Mouse (Mus musculus) layer of hippocampus, adult 6 months (tissue): Measurements from ENCODE around the gene Rbm25. TPM values are rescaled to one million over a fixed set of nuclear protein-coding genes. Genes with fewer than 3 reads are reported as not detected.

ENCODE experiments used
- long read RNA-seq, 2 experiments: library from polyadenylated mRNA; unstranded; transcript quantifications; one replicate each; pipeline ENCODE4 v2.0.0; 2019 to 2020
- polyA plus RNA-seq: library from polyadenylated mRNA; unstranded; fragments of <200 nt; fragmentation: Nextera tagmentation; gene quantifications from 2 replicates; pipeline ENCODE4 v1.2.3, GENCODE M21; 2021

Gene Rbm25
- polyA plus RNA-seq: 46.0 and 51.1 TPM in 2 replicates
- long read RNA-seq, experiment 1, partial matches to known transcripts: 70 of 77 reads
- long read RNA-seq, experiment 1, other reads (novel, unspliced or antisense): 7 of 77 reads
- long read RNA-seq, experiment 2, full-length matches to known transcripts: 4 of 165 reads
- long read RNA-seq, experiment 2, partial matches to known transcripts: 135 of 165 reads
- long read RNA-seq, experiment 2, other reads (novel, unspliced or antisense): 26 of 165 reads

DNA sequence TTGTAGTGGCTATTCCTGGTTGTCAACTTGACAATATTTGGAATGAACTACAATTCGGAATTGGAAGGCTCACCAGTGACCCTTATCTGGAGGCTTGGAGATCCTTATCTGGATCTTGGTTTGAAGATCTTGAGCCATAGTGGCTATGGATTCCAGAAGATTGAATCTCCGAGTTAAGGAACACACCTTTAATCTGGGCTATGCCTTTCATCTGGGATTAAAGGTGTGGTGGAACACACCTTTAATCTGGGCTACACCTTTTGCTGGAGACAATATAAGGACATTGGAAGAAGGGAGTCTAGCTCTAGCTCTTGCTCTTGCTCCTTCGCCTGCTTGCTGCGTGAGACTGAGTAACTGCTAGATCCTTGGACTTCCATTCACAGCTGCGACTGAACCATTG, at the start of gene Rbm25:
Rbm25 (plus strand) TSS at position 301 of the 400 bp plus-strand sequence.

DNA sequence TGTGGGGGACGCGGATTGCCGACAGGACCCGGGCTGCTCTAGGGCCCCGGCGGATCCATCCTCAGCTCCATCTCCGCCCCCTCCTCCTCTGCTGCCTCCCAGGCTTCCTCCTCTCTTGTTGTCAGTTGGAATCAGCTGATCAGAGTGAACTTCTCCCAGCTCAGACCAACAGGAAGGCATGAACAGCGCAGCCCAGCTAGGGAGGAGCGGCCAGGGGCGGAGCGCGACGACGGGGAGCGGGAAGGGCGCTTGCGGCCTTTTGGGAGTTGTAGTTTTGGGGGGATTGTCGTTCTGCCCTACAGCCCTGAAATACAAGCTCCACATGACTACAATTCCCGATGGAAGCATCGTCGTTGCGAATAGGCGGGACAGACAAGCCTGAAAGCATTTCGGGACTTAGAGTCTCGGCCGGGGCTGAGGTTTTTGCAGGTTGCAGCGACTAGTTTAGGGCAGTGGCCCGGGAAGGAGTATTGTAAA, 34.0 kb upstream of the Rbm25 start, which contains the start of gene Zfyve1:
Zfyve1 (minus strand) TSS at position 198 of the 477 bp plus-strand sequence.

DNA sequence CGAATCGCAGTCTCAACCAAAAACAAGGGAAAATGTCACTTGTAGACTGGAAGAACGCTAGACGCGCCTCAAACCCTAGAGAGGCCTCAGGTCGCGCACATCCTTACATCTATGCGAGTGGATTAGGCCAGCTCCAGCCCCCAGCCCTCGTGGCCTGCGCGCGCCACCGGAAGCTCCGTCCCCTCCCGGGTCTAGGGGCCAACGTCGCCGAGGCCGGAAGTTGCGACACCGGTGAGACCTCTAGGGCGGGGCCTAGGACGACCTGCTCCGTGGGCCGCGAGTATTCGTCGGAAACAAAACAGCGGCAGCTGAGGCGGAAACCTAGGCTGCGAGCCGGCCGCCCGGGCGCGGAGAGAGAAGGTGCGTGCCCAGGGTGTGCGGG, 56.9 kb downstream of the Rbm25 start, which contains the start of gene Psen1:
Psen1 (plus strand) TSS at position 219 of the 382 bp plus-strand sequence.

Other genes starting within 250 kb of the Rbm25 start
- 7.5 and 8.5 TPM in 2 replicates for gene Dpf3, start 143.5 kb upstream of the Rbm25 start, polyA plus RNA-seq
- gene Dcaf4, start 110.8 kb upstream of the Rbm25 start, polyA plus RNA-seq: 21.7 and 21.9 TPM in 2 replicates
- 5.1 and 5.8 TPM in 2 replicates for gene Zfyve1, start 34.0 kb upstream of the Rbm25 start, polyA plus RNA-seq
- 25.3 and 30.2 TPM in 2 replicates for gene Psen1, start 56.9 kb downstream of the Rbm25 start, polyA plus RNA-seq
- gene Papln, start 132.4 kb downstream of the Rbm25 start, polyA plus RNA-seq: 0.05 and 0.08 TPM in 2 replicates